Mouse (Mus musculus) limb, embryonic 10.5 days (tissue): ENCODE data around the gene Rspo4. TPM values are rescaled to one million over a fixed set of nuclear protein-coding genes. Genes with fewer than 3 reads are reported as not detected.

Experiments
- DNase-seq: peaks from one replicate; pipeline ENCODE4 v3.0.0-alpha.2; 2017; ENCODE audit warnings: low spot score
- H3K27ac ChIP-seq: fragments of 300-500 bp; sonication (generic); 2 replicates; pipeline ENCODE4 v1.5.1; 2016; ENCODE audit warnings: mild to moderate bottlenecking
- H3K27me3 ChIP-seq: fragments of 300-500 bp; sonication (generic); 2 replicates; pipeline ENCODE4 v1.6.1; 2016; ENCODE audit warnings: low read depth, mild to moderate bottlenecking; ENCODE audit not compliant: poor library complexity, severe bottlenecking
- H3K36me3 ChIP-seq: fragments of 300-500 bp; sonication (generic); 2 replicates; pipeline ENCODE4 v1.6.1; 2016; ENCODE audit warnings: mild to moderate bottlenecking, moderate library complexity
- H3K4me1 ChIP-seq: fragments of 300-500 bp; sonication (generic); 2 replicates; pipeline ENCODE4 v1.6.1; 2016
- H3K4me3 ChIP-seq: fragments of 300-500 bp; sonication (generic); 2 replicates; pipeline ENCODE4 v1.5.1; 2016; ENCODE audit warnings: mild to moderate bottlenecking, moderate library complexity
- H3K9me3 ChIP-seq: fragments of 300-500 bp; sonication (generic); replicated peaks from 2 replicates; pipeline ENCODE4 v1.6.1; 2016; ENCODE audit warnings: mild to moderate bottlenecking
- WGBS: fragments of 180-500 bp; shearing (Covaris S2); methylation state at CpG from one replicate; pipeline ENCODE4 v1.1.7; 2016; 5-methylcytosine and 5-hydroxymethylcytosine counted together
- polyA plus RNA-seq: library from polyadenylated mRNA; unstranded; fragments of >200 nt; fragmentation: Nextera tagmentation; extraction: Ambion mirVana; gene quantifications from 2 replicates; pipeline ENCODE4 v1.2.1, GENCODE M21; 2016

Rspo4 gene
- polyA plus RNA-seq, 1 experiment from 2014 or later: 18.5 TPM

DNA sequence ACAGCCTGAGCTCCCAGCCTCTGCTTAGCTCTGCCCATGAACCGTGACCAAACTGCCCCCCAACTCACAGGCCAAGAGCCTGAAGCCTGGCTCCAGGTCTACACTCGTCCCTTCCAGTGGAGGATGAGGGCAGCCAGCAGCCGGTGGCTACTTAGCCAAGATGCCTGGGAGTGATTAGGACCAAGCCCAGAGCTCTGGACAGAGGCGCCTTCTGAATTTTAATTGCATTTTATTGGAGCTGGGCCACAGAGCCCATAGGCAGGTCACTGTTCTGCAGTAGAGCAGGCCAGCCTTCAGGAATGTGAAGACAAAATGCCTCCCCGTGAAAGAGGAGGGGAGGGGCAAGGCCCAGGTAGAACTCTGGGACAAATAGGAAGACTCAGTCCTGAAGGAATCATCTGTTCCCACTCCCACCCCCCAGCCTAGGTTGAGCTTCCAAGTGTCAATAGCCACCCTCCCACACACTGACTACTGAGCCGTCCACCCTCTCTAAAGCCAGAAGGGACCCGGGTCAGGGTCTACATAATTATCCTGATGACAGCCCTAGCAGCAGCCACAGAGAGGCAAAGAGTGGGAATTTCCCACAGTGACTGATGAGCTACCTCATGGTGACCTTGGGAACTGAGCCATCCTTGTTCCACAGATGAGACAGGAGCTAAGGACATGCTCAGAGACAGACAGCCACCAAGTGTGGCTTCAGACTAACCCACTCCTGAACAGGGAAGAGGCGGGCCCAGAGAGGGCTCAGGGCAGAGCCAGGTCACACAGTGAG is 51.7 kb downstream of the Rspo4 start:
- H3K27me3 ChIP-seq: no peaks in the 10 kb centered on the region
- H3K36me3 ChIP-seq: no peaks in the 10 kb centered on the region
- WGBS: 54% methylated on average over 8 of the region's 8 CpGs
- H3K27ac ChIP-seq: peak overlapping the region; percentile 83
- peak; percentile 45 for DNase-seq
- H3K4me3 ChIP-seq: no peak overlapping the region
- peaks cover 43% of the 10 kb centered on the region for H3K4me1 ChIP-seq
- H3K9me3 ChIP-seq: no peaks in the 10 kb centered on the region

GRCm38 (mm10) chr2:151895911-151896310 is 53.2 kb downstream of the Rspo4 start:
- Histone ChIP-seq H3K27ac (no peak overlapping the region; the same call in 1 of the 2 replicates), H3K4me1 (peaks cover 42% of the 10 kb centered on the region), H3K27me3 (no peaks in the 10 kb centered on the region), H3K4me3 (no peak overlapping the region), H3K36me3 (no peaks in the 10 kb centered on the region), H3K9me3 (no peaks in the 10 kb centered on the region)
- DNase-seq: no peak
- WGBS: 84% methylated on average over 5 of the region's 5 CpGs

- DNase-seq: no peak
- 85% methylated on average over 1 of the region's 1 CpGs for WGBS
- H3K36me3 ChIP-seq: no peaks in the 10 kb centered on the region
- no peaks in the 10 kb centered on the region for H3K27me3 ChIP-seq
- peaks cover 23% of the 10 kb centered on the region for H3K4me1 ChIP-seq
- no peak overlapping the region for H3K4me3 ChIP-seq
- no peak overlapping the region for H3K27ac ChIP-seq
- no peaks in the 10 kb centered on the region for H3K9me3 ChIP-seq
These were observed 55.4 kb downstream of the Rspo4 start for GRCm38 (mm10) chr2:151898106-151898505.

DNA sequence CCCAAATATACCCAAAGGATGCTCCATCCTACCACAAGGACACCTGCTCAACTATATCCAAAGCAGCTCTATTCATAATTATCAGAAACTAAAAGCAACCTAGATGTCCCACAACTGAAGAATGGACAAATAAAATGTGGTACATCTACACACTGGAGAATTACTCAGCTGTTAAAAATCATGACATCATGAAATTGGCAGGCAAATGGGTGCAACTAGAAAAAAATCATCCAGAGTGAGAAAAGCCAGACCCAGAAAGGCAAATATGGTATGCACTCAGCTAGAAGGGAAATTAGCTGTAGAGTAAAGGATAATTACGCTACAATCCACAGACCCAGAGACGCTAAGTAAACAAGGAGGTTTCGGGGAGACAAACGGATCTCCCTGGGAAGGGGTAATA is 58.1 kb downstream of the Rspo4 start:
- 45% methylated on average over 4 of the region's 4 CpGs for WGBS
- H3K27me3 ChIP-seq: no peaks in the 10 kb centered on the region
- no peaks in the 10 kb centered on the region for H3K9me3 ChIP-seq
- H3K36me3 ChIP-seq: no peaks in the 10 kb centered on the region
- H3K4me3 ChIP-seq: no peak overlapping the region
- H3K4me1 ChIP-seq: 0 out of 2 replicates have a peak, but pooled peaks cover 3% of the 10 kb centered on the region
- H3K27ac ChIP-seq: no peak overlapping the region
- no peak for DNase-seq

DNA sequence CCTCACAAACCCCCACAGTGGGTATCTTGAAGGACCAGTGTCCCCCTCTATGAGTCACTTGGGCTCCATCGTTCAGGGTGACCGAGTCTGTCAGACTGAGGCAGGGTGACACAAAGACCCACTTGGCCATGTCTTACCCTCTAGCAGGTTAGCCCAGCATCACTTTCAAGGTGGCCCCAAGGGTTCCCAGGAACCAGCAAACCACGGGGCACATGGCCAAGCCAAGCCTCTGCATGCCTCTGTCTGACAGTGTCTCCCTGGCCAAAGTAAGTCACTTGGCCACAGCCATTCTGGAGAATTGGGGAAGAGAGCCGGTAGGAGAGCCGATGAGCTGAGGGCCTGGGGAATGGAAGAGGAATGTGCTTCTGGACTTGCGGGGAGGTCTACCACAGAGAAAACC is 60.5 kb downstream of the Rspo4 start:
- no peaks in the 10 kb centered on the region for H3K27me3 ChIP-seq
- no peak overlapping the region for H3K27ac ChIP-seq
- 93% methylated on average over 6 of the region's 6 CpGs for WGBS
- no peak overlapping the region for H3K4me3 ChIP-seq
- no peaks in the 10 kb centered on the region for H3K9me3 ChIP-seq
- H3K4me1 ChIP-seq: 0 out of 2 replicates have a peak, but pooled peaks cover 2% of the 10 kb centered on the region
- no peaks in the 10 kb centered on the region for H3K36me3 ChIP-seq
- no peak for DNase-seq

DNA sequence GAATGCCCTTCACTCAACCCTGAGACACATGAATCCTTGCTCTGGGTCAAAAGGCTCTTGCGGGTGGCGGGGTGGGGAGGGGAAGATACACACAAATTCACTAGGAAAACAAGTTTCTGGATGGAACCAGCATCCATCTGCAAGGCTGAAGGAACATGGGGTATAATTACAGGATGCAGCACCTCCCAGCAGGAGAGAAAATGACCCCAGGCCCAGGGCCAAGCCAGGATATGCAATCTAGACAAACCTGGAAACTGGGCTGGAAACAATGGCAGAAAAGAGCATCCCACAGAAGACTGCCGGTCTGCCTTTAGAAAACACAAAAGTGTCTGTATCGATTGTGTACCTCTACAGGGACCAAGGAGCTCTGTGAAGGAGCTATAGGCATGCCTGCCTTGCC is 61.2 kb downstream of the Rspo4 start:
- DNase-seq: no peak
- no peaks in the 10 kb centered on the region for H3K27me3 ChIP-seq
- WGBS: 81% methylated on average over 4 of the region's 4 CpGs
- H3K36me3 ChIP-seq: no peaks in the 10 kb centered on the region
- H3K4me1 ChIP-seq: no peaks in the 10 kb centered on the region
- H3K27ac ChIP-seq: no peak overlapping the region
- H3K9me3 ChIP-seq: no peaks in the 10 kb centered on the region
- H3K4me3 ChIP-seq: no peak overlapping the region

GRCm38 (mm10) chr2:151904636-151905035 is 61.9 kb downstream of the Rspo4 start:
- no peak overlapping the region for H3K4me3 ChIP-seq
- no peaks in the 10 kb centered on the region for H3K27me3 ChIP-seq
- WGBS: 65% methylated on average over 3 of the region's 3 CpGs
- H3K4me1 ChIP-seq: no peaks in the 10 kb centered on the region
- no peaks in the 10 kb centered on the region for H3K36me3 ChIP-seq
- no peaks in the 10 kb centered on the region for H3K9me3 ChIP-seq
- DNase-seq: no peak
- H3K27ac ChIP-seq: peak overlapping the region; percentile 25; the same call in 1 of the 2 replicates

GRCm38 (mm10) chr2:151907020-151907419 is 64.3 kb downstream of the Rspo4 start:
- Histone ChIP-seq H3K4me3 (no peak overlapping the region), H3K27me3 (no peaks in the 10 kb centered on the region), H3K27ac (no peak overlapping the region), H3K36me3 (no peaks in the 10 kb centered on the region), H3K9me3 (no peaks in the 10 kb centered on the region), H3K4me1 (peaks cover 21% of the 10 kb centered on the region)
- DNase-seq: no peak
- 83% methylated on average over 2 of the region's 2 CpGs for whole genome bisulfite sequencing

DNA sequence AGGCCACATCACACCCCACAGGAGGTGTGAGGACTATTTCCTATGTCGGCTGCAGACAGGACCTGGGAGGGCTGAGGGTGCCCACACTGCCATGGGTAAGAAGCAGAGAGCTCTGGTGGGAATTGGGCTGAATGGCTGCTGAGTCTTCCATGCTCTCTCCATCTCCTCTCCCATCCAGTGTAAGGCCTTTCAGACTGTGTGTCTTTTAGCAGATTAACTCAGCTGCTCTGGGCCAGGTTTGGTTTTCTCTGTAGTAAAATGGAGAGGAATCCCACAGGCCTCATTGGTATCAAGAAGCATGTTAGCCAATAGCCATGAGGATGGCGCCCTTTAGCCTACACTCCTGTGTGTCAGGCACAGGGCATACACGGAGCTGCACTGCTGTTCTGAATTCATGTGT is 66.7 kb downstream of the Rspo4 start:
- 77% methylated on average over 3 of the region's 3 CpGs for WGBS
- H3K4me1 ChIP-seq: peaks cover 29% of the 10 kb centered on the region
- H3K9me3 ChIP-seq: no peaks in the 10 kb centered on the region
- H3K27ac ChIP-seq: no peak overlapping the region
- H3K36me3 ChIP-seq: no peaks in the 10 kb centered on the region
- no peak for DNase-seq
- H3K4me3 ChIP-seq: no peak overlapping the region
- no peaks in the 10 kb centered on the region for H3K27me3 ChIP-seq

- H3K36me3 ChIP-seq: no peaks in the 10 kb centered on the region
- peak overlapping the region; percentile 77 for H3K27ac ChIP-seq
- no peaks in the 10 kb centered on the region for H3K9me3 ChIP-seq
- H3K4me1 ChIP-seq: peaks cover 34% of the 10 kb centered on the region
- no peaks in the 10 kb centered on the region for H3K27me3 ChIP-seq
- no peak for DNase-seq
- WGBS: 56% methylated on average over 5 of the region's 5 CpGs
- no peak overlapping the region for H3K4me3 ChIP-seq
These were observed 67.8 kb downstream of the Rspo4 start for GRCm38 (mm10) chr2:151910498-151910897.

DNA sequence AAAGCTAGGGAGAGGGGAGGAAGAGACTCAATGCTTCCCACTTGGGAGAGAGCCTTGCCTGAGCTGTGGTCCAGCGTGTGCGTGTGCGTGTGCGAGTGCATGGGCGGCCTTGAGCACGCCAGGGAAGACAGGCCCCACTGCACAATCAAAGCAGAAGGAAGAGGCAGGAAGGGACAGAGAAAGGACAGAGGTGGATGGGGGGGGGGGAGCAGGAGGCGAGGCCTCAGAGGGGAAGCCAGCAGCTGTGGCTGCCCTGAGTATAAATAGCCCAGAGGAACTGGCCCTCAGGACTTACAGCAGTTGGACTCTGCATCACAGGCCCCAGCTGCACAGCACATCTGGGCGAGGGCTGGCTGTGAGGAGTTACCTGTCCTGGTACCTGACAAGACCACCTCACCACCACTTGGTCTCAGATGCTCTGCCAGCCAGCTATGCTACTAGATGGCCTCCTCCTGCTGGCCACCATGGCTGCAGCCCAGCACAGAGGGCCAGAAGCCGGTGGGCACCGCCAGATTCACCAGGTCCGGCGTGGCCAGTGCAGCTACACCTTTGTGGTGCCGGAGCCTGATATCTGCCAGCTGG is 68.3 kb downstream of the Rspo4 start, which contains the start of gene Angpt4:
Angpt4 (plus strand) TSS at position 292 of the 582 bp plus-strand sequence.
- 69% methylated on average over 13 of the region's 13 CpGs for WGBS
- no peaks in the 10 kb centered on the region for H3K36me3 ChIP-seq
- H3K4me1 ChIP-seq: peaks cover 39% of the 10 kb centered on the region
- no peak for DNase-seq
- H3K9me3 ChIP-seq: no peaks in the 10 kb centered on the region
- peak within 1 kb of the TSS; percentile 77 for H3K27ac ChIP-seq
- H3K4me3 ChIP-seq: peak within 1 kb of the TSS; percentile 6; the same call in 1 of the 2 replicates
- H3K27me3 ChIP-seq: no peaks in the 10 kb centered on the region

GRCm38 (mm10) chr2:151911751-151912150 is 69.0 kb downstream of the Rspo4 start:
- Histone ChIP-seq H3K4me1 (peaks cover 46% of the 10 kb centered on the region), H3K27ac (peak overlapping the region; percentile 77), H3K9me3 (no peaks in the 10 kb centered on the region), H3K27me3 (no peaks in the 10 kb centered on the region), H3K36me3 (no peaks in the 10 kb centered on the region), H3K4me3 (no peak overlapping the region)
- DNase-seq: no peak
- 89% methylated on average over 3 of the region's 3 CpGs for WGBS

DNA sequence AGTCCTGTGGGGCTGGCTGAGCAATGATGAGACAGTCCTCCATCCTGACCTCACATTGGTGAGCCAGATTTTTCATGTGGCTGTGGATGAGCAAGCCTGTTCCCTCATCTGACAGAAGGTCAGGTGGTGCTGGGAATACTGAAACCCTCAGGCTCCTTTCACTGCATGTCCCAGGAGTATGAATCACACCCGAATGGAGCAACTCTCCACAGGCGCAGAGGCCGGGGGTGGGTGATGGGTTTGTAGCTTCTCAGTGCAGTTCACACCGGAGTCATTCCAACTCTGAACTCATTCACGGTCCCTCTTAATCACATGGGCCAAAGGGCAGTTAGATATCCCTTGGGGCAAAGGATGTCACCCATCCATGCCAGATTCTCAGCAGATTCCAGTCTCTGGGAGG is 71.4 kb downstream of the Rspo4 start:
- 79% methylated on average over 5 of the region's 5 CpGs for WGBS
- Histone ChIP-seq H3K4me1 (peaks cover 64% of the 10 kb centered on the region), H3K9me3 (no peaks in the 10 kb centered on the region), H3K36me3 (no peaks in the 10 kb centered on the region), H3K27me3 (no peaks in the 10 kb centered on the region), H3K27ac (no peak overlapping the region), H3K4me3 (no peak overlapping the region)
- DNase-seq: no peak
